Mouse (Mus musculus): ENCODE data around the gene Usp53. TPM values are rescaled to one million over a fixed set of nuclear protein-coding genes. Genes with fewer than 3 reads are reported as not detected.

Usp53 gene
- polyA plus RNA-seq, 1 experiment = 1.7 TPM

DNA sequence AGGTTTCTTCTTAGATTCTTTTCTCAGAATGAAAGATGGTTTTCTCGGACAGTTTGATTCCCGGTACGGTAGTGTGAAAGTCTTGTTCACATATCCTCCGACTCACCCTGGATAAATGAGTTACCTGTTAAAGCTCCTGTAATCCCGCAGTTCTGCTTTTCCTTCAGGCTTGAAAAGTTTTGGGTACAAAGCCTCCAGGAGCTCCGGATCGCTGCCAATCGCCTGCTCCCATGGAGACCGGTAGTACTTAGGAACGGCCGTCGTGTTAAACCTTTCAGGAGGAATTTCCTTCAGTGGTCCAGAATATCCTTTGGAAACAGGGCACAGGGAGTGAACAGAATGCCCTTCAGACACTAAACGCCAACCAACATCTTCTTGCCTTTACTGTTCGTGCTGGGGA, 29.2 kb upstream of the Usp53 start:
- Histone ChIP-seq H3K79me2 (ENCODE audit: control insufficient read depth, insufficient read depth) (no peaks in the 10 kb centered on the region), H3K4me3 (ENCODE audit: insufficient read depth, poor library complexity, severe bottlenecking) (no peak overlapping the region), H3K36me3 (ENCODE audit: control insufficient read depth, insufficient read depth) (no peaks in the 10 kb centered on the region), H3ac (ENCODE audit: control insufficient read depth, insufficient read length, low read depth) (no peak overlapping the region), H3K27me3 (ENCODE audit: control insufficient read depth, insufficient read depth, insufficient read length) (no peaks in the 10 kb centered on the region), H3K79me3 (ENCODE audit: low read depth) (no peaks in the 10 kb centered on the region)
- TF ChIP-seq MAX (IDR thresholded peaks at IDR 0.05) (no peak), FOSL1 (IDR thresholded peaks at IDR 0.05; ENCODE audit: insufficient read depth, low read length, poor library complexity, severe bottlenecking) (no peak)

DNA sequence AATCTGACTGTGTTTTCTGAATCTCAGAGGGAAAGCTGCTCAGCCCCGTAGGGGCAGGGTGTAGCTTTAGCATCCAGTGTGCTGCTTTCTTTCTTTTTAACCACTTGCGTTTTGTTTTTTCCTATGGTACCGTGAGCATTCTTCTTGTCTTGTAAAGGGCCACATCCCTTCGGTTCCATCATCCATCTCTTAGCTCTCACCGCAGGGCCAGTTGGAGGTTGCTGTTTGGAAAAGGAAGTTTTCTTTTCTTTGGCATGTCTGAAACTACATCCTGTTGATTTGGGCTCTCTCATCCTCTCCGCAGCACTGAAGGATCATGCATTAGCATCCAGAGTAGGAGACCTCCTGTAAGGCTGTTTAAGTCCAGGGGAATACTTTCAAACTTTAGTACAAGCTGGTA, 25.1 kb upstream of the Usp53 start:
- no peak for TF ChIP-seq FOSL1 (IDR thresholded peaks at IDR 0.05; ENCODE audit: insufficient read depth, low read length, poor library complexity, severe bottlenecking)
- TF ChIP-seq MYOD1 (IDR thresholded peaks at IDR 0.05; ENCODE audit: control insufficient read depth, insufficient read length, low read depth) = no peak
- H3K27me3 ChIP-seq (ENCODE audit: control insufficient read depth, insufficient read depth, insufficient read length) = no peaks in the 10 kb centered on the region

DNA sequence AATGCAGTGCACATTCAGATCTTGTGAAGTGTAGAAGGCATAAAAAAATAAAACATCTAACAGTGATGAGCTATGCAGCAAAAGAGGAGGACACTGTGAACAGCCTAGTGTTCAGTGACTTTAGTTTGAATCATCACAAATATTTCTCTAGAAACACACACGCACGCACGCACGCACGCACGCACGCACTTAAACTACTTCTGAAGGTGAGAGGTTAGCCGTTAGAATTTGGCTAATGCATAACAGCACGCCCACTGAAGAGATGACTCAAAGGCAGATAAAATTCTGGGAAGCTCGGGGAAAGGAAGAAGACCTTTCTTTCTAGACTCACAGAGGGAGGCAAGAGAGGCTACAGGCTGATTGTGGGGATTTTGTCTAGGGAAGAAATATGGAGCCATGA, 23.1 kb upstream of the Usp53 start:
- Histone ChIP-seq H3K79me2 (ENCODE audit: control insufficient read depth, insufficient read depth) (no peaks in the 10 kb centered on the region), H3K79me3 (ENCODE audit: low read depth) (no peaks in the 10 kb centered on the region), H3K27me3 (ENCODE audit: control insufficient read depth, insufficient read depth, insufficient read length) (no peaks in the 10 kb centered on the region), H3ac (ENCODE audit: control insufficient read depth, insufficient read length, low read depth) (no peak overlapping the region), H3K4me3 (ENCODE audit: insufficient read depth, poor library complexity, severe bottlenecking) (no peak overlapping the region), H3K36me3 (ENCODE audit: control insufficient read depth, insufficient read depth) (no peaks in the 10 kb centered on the region)
- TF ChIP-seq MAX (IDR thresholded peaks at IDR 0.05) (no peak), MYOD1 (IDR thresholded peaks at IDR 0.05; ENCODE audit: control insufficient read depth, insufficient read length, low read depth) (no peak), MYOG (IDR thresholded peaks at IDR 0.05; ENCODE audit: control insufficient read depth, extremely low read depth, insufficient read length) (no peak), FOSL1 (IDR thresholded peaks at IDR 0.05; ENCODE audit: insufficient read depth, low read length, poor library complexity, severe bottlenecking) (no peak), CEBPB (IDR thresholded peaks at IDR 0.05; ENCODE audit: low read depth) (no peak), CTCF (IDR thresholded peaks at IDR 0.05; ENCODE audit: control insufficient read depth, insufficient read depth, insufficient read length) (no peak), USF1 (IDR thresholded peaks at IDR 0.05; ENCODE audit: low read depth) (no peak)

More for the DNA sequence above, 25.1 kb upstream of the Usp53 start:
- Histone ChIP-seq H3K4me3 (ENCODE audit: insufficient read depth, poor library complexity, severe bottlenecking) (no peak overlapping the region), H3ac (ENCODE audit: control insufficient read depth, insufficient read length, low read depth) (no peak overlapping the region), H3K79me3 (ENCODE audit: low read depth) (no peaks in the 10 kb centered on the region), H3K79me2 (ENCODE audit: control insufficient read depth, insufficient read depth) (no peaks in the 10 kb centered on the region), H3K36me3 (ENCODE audit: control insufficient read depth, insufficient read depth) (no peaks in the 10 kb centered on the region)

DNA sequence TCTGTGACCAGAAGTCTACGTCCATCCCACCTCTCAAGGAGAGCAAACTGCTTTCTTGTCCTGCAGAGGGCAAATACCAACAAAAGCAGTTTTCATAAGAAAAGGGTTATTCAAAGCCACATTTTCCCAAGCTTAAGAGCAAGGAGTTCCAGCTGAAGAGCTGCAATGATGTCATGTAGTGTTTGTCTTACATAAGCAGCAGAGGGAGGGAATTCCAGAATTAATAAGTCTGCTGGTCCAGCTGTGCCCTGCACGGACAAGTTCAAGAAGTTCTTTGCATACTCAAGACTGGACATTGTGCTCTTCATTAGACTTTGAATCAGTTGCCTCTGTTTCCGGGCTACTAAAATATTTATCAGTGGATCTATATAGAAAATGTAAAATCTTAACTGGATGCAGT, 16.7 kb upstream of the Usp53 start:
- no peaks in the 10 kb centered on the region for H3K79me2 ChIP-seq (ENCODE audit: control insufficient read depth, insufficient read depth)
- TF ChIP-seq FOSL1 (IDR thresholded peaks at IDR 0.05; ENCODE audit: insufficient read depth, low read length, poor library complexity, severe bottlenecking) (no peak), MAX (IDR thresholded peaks at IDR 0.05) (no peak), MYOG (IDR thresholded peaks at IDR 0.05; ENCODE audit: control insufficient read depth, extremely low read depth, insufficient read length) (no peak), USF1 (IDR thresholded peaks at IDR 0.05; ENCODE audit: low read depth) (no peak), MYOD1 (IDR thresholded peaks at IDR 0.05; ENCODE audit: control insufficient read depth, insufficient read length, low read depth) (no peak), CTCF (IDR thresholded peaks at IDR 0.05; ENCODE audit: control insufficient read depth, insufficient read depth, insufficient read length) (no peak), CEBPB (IDR thresholded peaks at IDR 0.05; ENCODE audit: low read depth) (no peak)
- H3K27me3 ChIP-seq (ENCODE audit: control insufficient read depth, insufficient read depth, insufficient read length) = no peaks in the 10 kb centered on the region

DNA sequence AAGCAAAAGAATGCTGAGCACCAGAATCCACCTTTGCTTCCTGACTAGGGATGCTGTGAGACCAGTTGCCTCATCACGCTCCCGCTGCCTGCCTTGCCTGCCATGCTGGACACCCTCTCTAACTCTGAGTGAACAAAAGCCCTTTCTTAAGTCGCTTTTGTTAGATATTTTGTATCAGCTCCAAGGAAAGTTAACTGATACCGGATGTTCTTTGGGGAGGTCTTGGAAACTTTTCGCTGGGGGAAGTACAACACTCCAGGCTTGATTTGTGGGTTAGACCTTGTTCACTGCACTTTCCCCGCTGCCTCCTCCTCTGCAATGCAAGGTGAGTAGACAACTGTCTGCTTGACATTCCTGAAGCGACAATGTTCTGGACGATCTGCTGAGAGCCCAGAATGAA, 14.2 kb upstream of the Usp53 start:
- no peaks in the 10 kb centered on the region for H3K79me2 ChIP-seq (ENCODE audit: control insufficient read depth, insufficient read depth)
- H3K36me3 ChIP-seq (ENCODE audit: control insufficient read depth, insufficient read depth) = no peaks in the 10 kb centered on the region
- H3K4me3 ChIP-seq (ENCODE audit: insufficient read depth, poor library complexity, severe bottlenecking) = no peak overlapping the region
- no peaks in the 10 kb centered on the region for H3K27me3 ChIP-seq (ENCODE audit: control insufficient read depth, insufficient read depth, insufficient read length)
- TF ChIP-seq MYOG (IDR thresholded peaks at IDR 0.05; ENCODE audit: control insufficient read depth, extremely low read depth, insufficient read length) (no peak), CEBPB (IDR thresholded peaks at IDR 0.05; ENCODE audit: low read depth) (no peak), USF1 (IDR thresholded peaks at IDR 0.05; ENCODE audit: low read depth) (no peak), MAX (IDR thresholded peaks at IDR 0.05) (no peak), CTCF (IDR thresholded peaks at IDR 0.05; ENCODE audit: control insufficient read depth, insufficient read depth, insufficient read length) (no peak), FOSL1 (IDR thresholded peaks at IDR 0.05; ENCODE audit: insufficient read depth, low read length, poor library complexity, severe bottlenecking) (no peak), MYOD1 (IDR thresholded peaks at IDR 0.05; ENCODE audit: control insufficient read depth, insufficient read length, low read depth) (no peak)
- no peaks in the 10 kb centered on the region for H3K79me3 ChIP-seq (ENCODE audit: low read depth)
- no peak overlapping the region for H3ac ChIP-seq (ENCODE audit: control insufficient read depth, insufficient read length, low read depth)

More for the DNA sequence above, 16.7 kb upstream of the Usp53 start:
- Histone ChIP-seq H3ac (ENCODE audit: control insufficient read depth, insufficient read length, low read depth) (no peak overlapping the region), H3K4me3 (ENCODE audit: insufficient read depth, poor library complexity, severe bottlenecking) (no peak overlapping the region), H3K79me3 (ENCODE audit: low read depth) (no peaks in the 10 kb centered on the region), H3K36me3 (ENCODE audit: control insufficient read depth, insufficient read depth) (no peaks in the 10 kb centered on the region)

DNA sequence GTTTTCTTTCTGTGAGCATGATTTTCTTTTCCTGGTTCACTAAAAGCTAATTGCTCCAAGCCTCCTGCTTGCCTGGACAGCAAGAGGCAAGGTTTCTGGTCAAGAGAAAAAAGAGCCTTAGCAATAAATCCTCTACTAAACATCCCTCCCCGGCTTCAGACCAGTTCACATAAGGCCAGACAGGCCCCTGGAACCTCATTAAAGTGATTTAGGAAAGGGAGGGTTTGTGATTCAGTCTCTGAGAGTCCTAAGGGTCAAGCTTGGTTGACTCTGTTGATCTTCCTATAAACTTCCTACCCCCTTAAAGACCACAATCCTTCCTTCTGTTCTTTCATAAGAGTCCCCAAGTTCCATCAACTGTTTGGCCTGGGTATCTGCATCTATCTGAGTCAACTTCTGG, 12.7 kb upstream of the Usp53 start:
- no peaks in the 10 kb centered on the region for H3K36me3 ChIP-seq (ENCODE audit: control insufficient read depth, insufficient read depth)
- no peak for TF ChIP-seq MYOD1 (IDR thresholded peaks at IDR 0.05; ENCODE audit: control insufficient read depth, insufficient read length, low read depth)
- TF ChIP-seq FOSL1 (IDR thresholded peaks at IDR 0.05; ENCODE audit: insufficient read depth, low read length, poor library complexity, severe bottlenecking) = no peak
- TF ChIP-seq MAX (IDR thresholded peaks at IDR 0.05) = no peak
- no peak for TF ChIP-seq CEBPB (IDR thresholded peaks at IDR 0.05; ENCODE audit: low read depth)
- no peak for TF ChIP-seq USF1 (IDR thresholded peaks at IDR 0.05; ENCODE audit: low read depth)
- TF ChIP-seq CTCF (IDR thresholded peaks at IDR 0.05; ENCODE audit: control insufficient read depth, insufficient read depth, insufficient read length) = no peak
- TF ChIP-seq MYOG (IDR thresholded peaks at IDR 0.05; ENCODE audit: control insufficient read depth, extremely low read depth, insufficient read length) = no peak
- H3K27me3 ChIP-seq (ENCODE audit: control insufficient read depth, insufficient read depth, insufficient read length) = no peaks in the 10 kb centered on the region
- no peak overlapping the region for H3K4me3 ChIP-seq (ENCODE audit: insufficient read depth, poor library complexity, severe bottlenecking)
- no peak overlapping the region for H3ac ChIP-seq (ENCODE audit: control insufficient read depth, insufficient read length, low read depth)
- no peaks in the 10 kb centered on the region for H3K79me3 ChIP-seq (ENCODE audit: low read depth)
- no peaks in the 10 kb centered on the region for H3K79me2 ChIP-seq (ENCODE audit: control insufficient read depth, insufficient read depth)
